Mouse (Mus musculus) stomach, postnatal 0 days (tissue): Measurements from ENCODE around the gene Phlda3.

Source experiments
- CTCF ChIP-seq: IDR thresholded peaks from 2 replicates; pipeline ENCODE4 v1.5.1; 2016; ENCODE audit warnings: antibody characterized with exemption, low read depth, mild to moderate bottlenecking, moderate library complexity
- EP300 ChIP-seq: optimal IDR thresholded peaks from 2 replicates; pipeline ENCODE3; 2016; ENCODE audit warnings: antibody characterized with exemption

DNA sequence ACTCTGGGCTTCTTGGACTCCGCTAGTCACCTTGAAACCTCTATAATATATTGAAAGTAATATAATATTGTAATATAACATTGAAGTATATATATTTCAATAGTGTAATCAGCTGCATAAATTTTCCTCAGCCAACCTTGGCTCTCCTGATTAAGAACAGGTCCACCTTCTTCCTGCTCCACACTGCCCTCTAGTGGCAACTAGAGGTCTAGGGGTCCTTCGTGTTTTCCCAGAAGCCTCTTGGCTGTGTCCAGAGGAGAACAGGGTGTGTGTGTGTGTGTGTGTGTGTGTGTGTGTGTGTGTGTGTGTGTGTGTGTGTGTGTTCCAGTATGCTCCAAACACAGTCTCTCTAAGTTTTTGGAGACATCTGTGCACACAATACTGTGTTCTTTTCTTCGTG lies 21.9 kb downstream of the Phlda3 start:
- peak; percentile 90 for TF ChIP-seq CTCF
- no peak for TF ChIP-seq EP300
